Mouse (Mus musculus) left cerebral cortex, adult 8-10 months (tissue): ENCODE results near the gene Nkd1. TPM values are rescaled to one million over a fixed set of nuclear protein-coding genes. Genes with fewer than 3 reads are reported as not detected.

Experiments used
- DNase-seq, 2 experiments: peaks; one replicate each; pipeline ENCODE4 v3.0.0; 2022; ENCODE audit warnings: low spot score in 2 of 2
- total RNA-seq, 4 experiments: library from RNA; stranded (reverse); gene quantifications; 2 replicates each; pipeline ENCODE4 v1.2.4; 2022

Nkd1 gene
- total RNA-seq, 4 experiments from 2014 or later = 11.1 to 15.6 (median 14.6) TPM

- no peak for DNase-seq
Measured at GRCm38 (mm10) chr8:88610271-88610670, 89.1 kb downstream of the Nkd1 start.

GRCm38 (mm10) chr8:88614981-88615380 is 93.8 kb downstream of the Nkd1 start:
- no peak for DNase-seq

GRCm38 (mm10) chr8:88618612-88619011 is 97.5 kb downstream of the Nkd1 start:
- no peak for DNase-seq

GRCm38 (mm10) chr8:88619513-88619912 is 98.4 kb downstream of the Nkd1 start:
- no peak for DNase-seq

- no peak for DNase-seq
Measured at GRCm38 (mm10) chr8:88620931-88621330, 99.8 kb downstream of the Nkd1 start.

GRCm38 (mm10) chr8:88621408-88621807 is 100.3 kb downstream of the Nkd1 start:
- DNase-seq = peak in 1 of 2 experiments; percentile 73

- DNase-seq = no peak
Measured at GRCm38 (mm10) chr8:88623351-88623750, 102.2 kb downstream of the Nkd1 start.

- DNase-seq = no peak
Measured at GRCm38 (mm10) chr8:88624276-88624675, 103.1 kb downstream of the Nkd1 start.

- DNase-seq = no peak
Measured at GRCm38 (mm10) chr8:88626433-88626832, 105.3 kb downstream of the Nkd1 start.

- DNase-seq = peak in 1 of 2 experiments; percentile 40
Measured at GRCm38 (mm10) chr8:88626940-88627264, 105.7 kb downstream of the Nkd1 start.

GRCm38 (mm10) chr8:88627265-88627991 is 106.3 kb downstream of the Nkd1 start:
- DNase-seq = peak; percentile 53 to 81

- DNase-seq = peak in 1 of 2 experiments; percentile 79
Measured at GRCm38 (mm10) chr8:88628001-88628774, 107.0 kb downstream of the Nkd1 start.

- no peak for DNase-seq
Measured at GRCm38 (mm10) chr8:88630225-88630624, 109.1 kb downstream of the Nkd1 start.

GRCm38 (mm10) chr8:88631081-88631480 is 109.9 kb downstream of the Nkd1 start:
- no peak for DNase-seq

- no peak for DNase-seq
Measured at GRCm38 (mm10) chr8:88633343-88633765, 112.2 kb downstream of the Nkd1 start.

- no peak for DNase-seq
Measured at GRCm38 (mm10) chr8:88635474-88636397, 114.6 kb downstream of the Nkd1 start, which contains the start of gene Snx20. Gene Snx20 (minus strand): TSS chr8:88636128.

- no peak for DNase-seq
Measured at GRCm38 (mm10) chr8:88637092-88638000, 116.2 kb downstream of the Nkd1 start.

- DNase-seq = no peak
Measured at GRCm38 (mm10) chr8:88638908-88639307, 117.8 kb downstream of the Nkd1 start.

GRCm38 (mm10) chr8:88642734-88643564 is 121.8 kb downstream of the Nkd1 start:
- no peak for DNase-seq
